Mouse (Mus musculus) midbrain, embryonic 10.5 days (tissue): ENCODE measurements around the gene Hist1h3h. TPM values are rescaled to one million over a fixed set of nuclear protein-coding genes. Genes with fewer than 3 reads are reported as not detected.

Experiments
- microRNA-seq: library from miRNA; unstranded; fragments of <30 nt; microRNA quantifications from one replicate; pipeline ENCODE4, GENCODE M21; 2017
- polyA plus RNA-seq: library from polyadenylated mRNA; unstranded; fragments of >200 nt; fragmentation: Nextera tagmentation; extraction: Ambion mirVana; gene quantifications from 2 replicates; pipeline ENCODE4 v1.2.1, GENCODE M21; 2016

The Hist1h3h gene
- polyA plus RNA-seq, 1 experiment from 2014 or later, result 11.3 TPM

Small RNA genes lying within 50 kb of the gene (microRNA-seq; reads per million reads assigned to microRNA genes)
- not detected for gene Gm44357
- not detected for gene Gm44367
- gene Gm44454, result 1.8 reads per million

Other genes starting within 250 kb of the Hist1h3h start
- 1.7 and 2.3 TPM in 2 replicates for gene Nkapl, start 249.2 kb upstream of the Hist1h3h start, polyA plus RNA-seq
- gene Zkscan4, start 238.8 kb upstream of the Hist1h3h start, polyA plus RNA-seq, result 5.0 and 5.3 TPM in 2 replicates
- not detected in 2 replicates for gene Gm10065, start 238.2 kb upstream of the Hist1h3h start, polyA plus RNA-seq
- gene AK157302, start 222.4 kb upstream of the Hist1h3h start, polyA plus RNA-seq, result 0.42 and 0.56 TPM in 2 replicates
- gene Gm11273, start 216.2 kb upstream of the Hist1h3h start, polyA plus RNA-seq, result 4.6 and 5.1 TPM in 2 replicates
- gene Zkscan8, start 186.5 kb upstream of the Hist1h3h start, polyA plus RNA-seq, result 5.3 and 7.1 TPM in 2 replicates
- 0.11 and 0.15 TPM in 2 replicates for gene Olfr1366, start 174.9 kb upstream of the Hist1h3h start, polyA plus RNA-seq
- not detected in 2 replicates for gene Olfr1535, start 157.8 kb upstream of the Hist1h3h start, polyA plus RNA-seq
- not detected in 2 replicates for gene Olfr1364, start 135.9 kb upstream of the Hist1h3h start, polyA plus RNA-seq
- not detected in 2 replicates for gene Olfr1362, start 103.6 kb upstream of the Hist1h3h start, polyA plus RNA-seq
- gene Olfr11, start 75.1 kb upstream of the Hist1h3h start, polyA plus RNA-seq, result not detected in 2 replicates
- gene Olfr1361, start 54.3 kb upstream of the Hist1h3h start, polyA plus RNA-seq, result not detected in 2 replicates
- gene Olfr1360, start 40.3 kb upstream of the Hist1h3h start, polyA plus RNA-seq, result not detected in 2 replicates
- gene Olfr1359, start 19.5 kb upstream of the Hist1h3h start, polyA plus RNA-seq, result not detected in 2 replicates
- 1.4 and 3.4 TPM in 2 replicates for gene Hist1h2bl, start 1.5 kb upstream of the Hist1h3h start, polyA plus RNA-seq
- gene Hist1h2ai, start 1.2 kb upstream of the Hist1h3h start, polyA plus RNA-seq, result 12.2 and 21.8 TPM in 2 replicates
- gene Hist1h2bm, start 4.4 kb downstream of the Hist1h3h start, polyA plus RNA-seq, result 5.2 and 7.5 TPM in 2 replicates
- gene Hist1h4j, start 17.4 kb downstream of the Hist1h3h start, polyA plus RNA-seq, result 1.0 and 1.2 TPM in 2 replicates
- gene Hist1h4k, start 32.8 kb downstream of the Hist1h3h start, polyA plus RNA-seq, result 1.7 and 6.4 TPM in 2 replicates
- gene Hist1h2ak, start 36.2 kb downstream of the Hist1h3h start, polyA plus RNA-seq, result 16.8 and 19.9 TPM in 2 replicates
- gene Hist1h2bn, start 36.5 kb downstream of the Hist1h3h start, polyA plus RNA-seq, result 0.55 and 2.6 TPM in 2 replicates
- gene Hist1h1b, start 63.0 kb downstream of the Hist1h3h start, polyA plus RNA-seq, result 31.5 and 37.7 TPM in 2 replicates
- gene Hist1h3i, start 65.7 kb downstream of the Hist1h3h start, polyA plus RNA-seq, result 114 and 126 TPM in 2 replicates
- 11.7 and 15.4 TPM in 2 replicates for gene Hist1h2an, start 69.6 kb downstream of the Hist1h3h start, polyA plus RNA-seq
- gene Hist1h2bp, start 69.8 kb downstream of the Hist1h3h start, polyA plus RNA-seq, result 3.9 and 4.2 TPM in 2 replicates
- gene Hist1h2bq, start 92.5 kb downstream of the Hist1h3h start, polyA plus RNA-seq, result 15.4 and 17.4 TPM in 2 replicates
- gene Hist1h2ao, start 92.8 kb downstream of the Hist1h3h start, polyA plus RNA-seq, result 1.6 TPM in 1 of 2 replicates, not detected in the other
- gene Hist1h4m, start 94.1 kb downstream of the Hist1h3h start, polyA plus RNA-seq, result not detected in 2 replicates
- 7.7 and 10.8 TPM in 2 replicates for gene Hist1h4n, start 114.5 kb downstream of the Hist1h3h start, polyA plus RNA-seq
- 5,863 and 6,710 TPM in 2 replicates for gene Hist1h2ap, start 115.8 kb downstream of the Hist1h3h start, polyA plus RNA-seq
- gene Hist1h2br, start 116.1 kb downstream of the Hist1h3h start, polyA plus RNA-seq, result 15.6 and 19.0 TPM in 2 replicates
- gene Zfp184, start 227.4 kb downstream of the Hist1h3h start, polyA plus RNA-seq, result 23.8 and 24.8 TPM in 2 replicates